Mouse (Mus musculus) lung, adult 2 months (tissue): ENCODE results near the gene Gm20388.

Experiments used
- CTCF ChIP-seq: fragments of 200-500 bp; IDR thresholded peaks from 2 replicates; pipeline ENCODE4 v1.5.1; 2011; ENCODE audit warnings: mild to moderate bottlenecking, low read length, control low read depth; ENCODE audit not compliant: insufficient read depth
- POLR2A ChIP-seq: fragments of 200-500 bp; IDR thresholded peaks from 2 replicates; pipeline ENCODE4 v1.6.1; 2011; ENCODE audit warnings: low read depth, mild to moderate bottlenecking, control low read depth, low read length, borderline replicate concordance; ENCODE audit errors: extremely low read depth

GRCm38 (mm10) chr8:124021237-124022227 lies 4110.9 kb downstream of the Gm20388 start, which contains the start of the genes Taf5l and Urb2:
- TF ChIP-seq POLR2A (peak; percentile 55; the same call in 1 of the 2 replicates), CTCF (no peak)
